Mouse (Mus musculus) embryonic facial prominence, embryonic 13.5 days (tissue): ENCODE data around the gene Ntn4. TPM values are rescaled to one million over a fixed set of nuclear protein-coding genes. Genes with fewer than 3 reads are reported as not detected.

Experiments
- ATAC-seq: fragments of 200-750 bp; cut with Nextera tagmentation; 2 replicates; pipeline ENCODE4 v1.8.0; 2017; ENCODE audit warnings: low read depth; ENCODE audit not compliant: insufficient number of reproducible peaks, insufficient read depth, low FRiP score, low TSS enrichment
- H3K27ac ChIP-seq: fragments of 300-500 bp; sonication (generic); 2 replicates; pipeline ENCODE4 v1.5.1; 2015; ENCODE audit warnings: moderate library complexity, mild to moderate bottlenecking, inconsistent platforms
- H3K27me3 ChIP-seq: fragments of 300-500 bp; sonication (generic); 2 replicates; pipeline ENCODE4 v1.6.1; 2015; ENCODE audit warnings: mild to moderate bottlenecking, inconsistent platforms
- H3K36me3 ChIP-seq: fragments of 300-500 bp; sonication (generic); 2 replicates; pipeline ENCODE4 v1.6.1; 2015; ENCODE audit warnings: mild to moderate bottlenecking, inconsistent platforms
- H3K4me1 ChIP-seq: fragments of 300-500 bp; sonication (generic); 2 replicates; pipeline ENCODE4 v1.6.1; 2015; ENCODE audit warnings: inconsistent platforms
- H3K4me2 ChIP-seq: fragments of 300-500 bp; sonication (generic); 2 replicates; pipeline ENCODE4 v1.6.1; 2015; ENCODE audit warnings: moderate library complexity, mild to moderate bottlenecking, inconsistent platforms
- H3K4me3 ChIP-seq: fragments of 300-500 bp; sonication (generic); 2 replicates; pipeline ENCODE4 v1.5.1; 2015; ENCODE audit warnings: mild to moderate bottlenecking, inconsistent platforms
- H3K9ac ChIP-seq: fragments of 300-500 bp; sonication (generic); 2 replicates; pipeline ENCODE4 v1.6.1; 2015; ENCODE audit warnings: mild to moderate bottlenecking, inconsistent platforms
- H3K9me3 ChIP-seq: fragments of 300-500 bp; sonication (generic); 2 replicates; pipeline ENCODE4 v1.6.1; 2016; ENCODE audit warnings: inconsistent platforms
- WGBS: fragments of 180-500 bp; shearing (Covaris S2); methylation state at CpG from one replicate; pipeline ENCODE4 v1.1.7; 2015; ENCODE audit warnings: mixed read lengths; 5-methylcytosine and 5-hydroxymethylcytosine counted together
- polyA plus RNA-seq: library from polyadenylated mRNA; unstranded; fragments of >200 nt; fragmentation: Nextera tagmentation; extraction: Ambion mirVana; gene quantifications from 2 replicates; pipeline ENCODE4 v1.2.1, GENCODE M21; 2015

Ntn4 gene
- polyA plus RNA-seq, 1 experiment from 2014 or later = 0.87 TPM

DNA sequence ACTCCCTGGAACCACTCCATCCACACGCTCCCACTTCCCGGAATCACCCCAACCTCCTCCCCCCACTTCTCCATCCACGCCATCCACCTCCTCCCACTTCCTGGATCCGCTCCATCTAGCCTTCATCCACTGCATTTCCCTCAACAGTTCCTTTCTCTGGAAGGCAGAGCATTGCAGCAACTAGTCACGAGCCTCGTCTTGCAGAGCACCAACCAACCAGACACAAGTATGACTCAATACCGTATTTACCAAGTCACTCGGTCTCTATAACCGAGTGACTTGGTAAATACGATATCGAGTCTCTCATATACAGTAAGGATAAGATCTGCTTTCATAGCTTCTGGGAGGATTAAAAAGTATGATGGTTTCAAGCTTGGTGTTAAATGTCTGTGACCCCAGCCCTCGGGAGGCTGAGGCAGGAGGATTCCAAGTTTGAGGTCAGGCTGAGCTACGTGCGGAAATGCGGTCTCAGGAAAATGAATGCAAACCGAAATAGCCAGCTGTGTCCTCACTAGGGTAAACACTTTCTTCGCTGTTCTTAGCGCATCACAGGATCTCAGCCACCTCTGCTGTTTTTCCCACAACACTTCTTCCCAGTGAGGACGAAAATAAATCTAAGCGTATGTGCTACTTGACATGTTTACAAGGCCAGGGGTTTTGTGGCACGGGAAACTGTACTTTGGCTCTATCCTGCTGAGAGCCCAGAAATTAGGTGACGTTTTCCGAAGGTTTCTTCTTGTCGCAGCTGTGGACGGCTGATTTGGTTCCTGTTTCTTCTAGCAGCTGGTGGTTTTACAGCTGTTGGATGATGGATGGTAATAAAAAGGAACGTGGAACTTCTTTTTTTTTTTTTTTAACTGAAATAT lies 48.1 kb downstream of the Ntn4 start:
- Histone ChIP-seq H3K9ac (no peak overlapping the region), H3K36me3 (no peaks in the 10 kb centered on the region), H3K27me3 (no peaks in the 10 kb centered on the region), H3K4me2 (no peak overlapping the region), H3K4me3 (no peak overlapping the region), H3K27ac (peak overlapping the region; percentile 4; the same call in 1 of the 2 replicates), H3K4me1 (no peaks in the 10 kb centered on the region), H3K9me3 (no peaks in the 10 kb centered on the region)
- ATAC-seq = no peak
- 78% methylated on average over 26 of the region's 26 CpGs for WGBS

DNA sequence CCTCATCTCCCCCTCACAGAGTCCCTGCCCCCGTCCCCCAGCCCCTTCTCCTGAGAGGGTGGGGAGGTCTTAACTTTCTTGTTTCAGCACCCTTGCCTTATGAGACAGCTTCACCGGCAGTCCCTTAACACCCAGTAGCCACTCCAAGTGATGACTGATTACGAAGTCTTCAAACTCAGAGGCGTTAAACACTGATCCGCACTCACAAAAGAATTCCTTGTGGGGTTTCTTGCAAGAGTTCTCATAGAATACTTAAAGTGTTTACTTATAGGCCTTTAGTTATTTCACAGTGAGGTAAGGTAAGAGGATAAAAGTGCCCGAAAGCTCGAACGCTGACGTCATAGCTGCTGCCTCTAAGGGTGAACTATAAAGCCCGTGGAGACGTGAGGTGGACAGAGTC lies 50.9 kb downstream of the Ntn4 start:
- no peaks in the 10 kb centered on the region for H3K27me3 ChIP-seq
- H3K27ac ChIP-seq = no peak overlapping the region
- no peak overlapping the region for H3K9ac ChIP-seq
- H3K36me3 ChIP-seq = no peaks in the 10 kb centered on the region
- H3K9me3 ChIP-seq = no peaks in the 10 kb centered on the region
- no peak overlapping the region for H3K4me3 ChIP-seq
- 73% methylated on average over 11 of the region's 11 CpGs for WGBS
- no peak for ATAC-seq
- no peaks in the 10 kb centered on the region for H3K4me1 ChIP-seq
- no peak overlapping the region for H3K4me2 ChIP-seq

DNA sequence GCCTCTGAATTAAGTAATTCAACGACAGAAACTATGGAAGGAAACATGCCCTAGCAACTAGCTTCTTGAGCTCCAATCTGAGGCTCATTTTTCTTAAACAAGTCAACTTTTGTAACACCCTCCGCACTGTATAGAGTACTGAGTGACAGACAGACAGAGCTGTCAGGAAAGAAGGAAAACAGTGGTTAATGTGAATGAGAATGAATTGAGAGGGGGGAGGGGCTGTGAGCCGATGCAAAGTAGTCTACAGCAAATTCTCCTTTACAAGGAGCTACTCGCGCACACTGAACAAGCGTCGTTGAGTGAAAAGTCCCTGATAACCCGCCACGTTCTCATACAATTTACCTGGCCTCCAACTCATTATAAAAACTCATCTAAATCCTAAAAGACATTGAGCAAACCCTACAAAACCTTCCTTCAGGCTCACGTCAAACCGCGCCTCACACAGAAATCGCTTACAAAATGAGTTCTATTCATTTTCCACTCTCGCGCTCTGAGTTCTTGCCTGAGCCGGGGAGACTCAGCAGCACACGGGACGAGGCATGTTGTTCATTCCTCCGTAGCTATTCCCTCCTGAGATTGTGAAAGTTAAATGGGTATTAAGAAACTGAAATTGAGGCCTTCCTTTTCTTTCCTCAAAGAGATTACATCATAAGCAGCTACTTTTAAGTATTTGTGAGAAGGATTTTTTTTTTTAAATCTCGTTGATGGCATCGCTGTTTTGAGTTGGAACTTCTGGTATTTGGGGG lies 54.7 kb downstream of the Ntn4 start:
- ATAC-seq = no peak
- H3K9ac ChIP-seq = no peak overlapping the region
- H3K36me3 ChIP-seq = no peaks in the 10 kb centered on the region
- H3K4me3 ChIP-seq = no peak overlapping the region
- H3K9me3 ChIP-seq = no peaks in the 10 kb centered on the region
- no peak overlapping the region; the same call in 1 of the 2 replicates for H3K27ac ChIP-seq
- WGBS = 52% methylated on average over 21 of the region's 21 CpGs
- no peaks in the 10 kb centered on the region for H3K27me3 ChIP-seq
- no peaks in the 10 kb centered on the region for H3K4me1 ChIP-seq
- H3K4me2 ChIP-seq = no peak overlapping the region

DNA sequence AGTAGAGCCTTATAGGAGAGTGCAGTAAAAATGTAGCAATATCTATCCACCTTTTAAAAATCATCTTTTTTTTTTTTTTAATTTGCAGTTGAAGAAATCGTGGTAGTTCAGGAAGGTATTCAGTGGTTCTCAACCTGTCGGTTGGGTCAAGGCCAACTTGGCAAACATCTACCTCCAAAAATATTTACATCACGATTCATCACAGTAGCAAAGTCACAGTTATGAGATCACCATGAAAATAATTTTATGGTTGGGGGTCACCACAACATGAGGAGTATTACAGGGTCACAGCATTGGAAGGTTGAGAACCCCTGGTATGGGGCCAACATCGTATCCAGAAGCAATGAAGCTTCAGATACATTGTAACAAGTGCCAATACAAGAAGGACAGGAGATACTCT lies 55.5 kb downstream of the Ntn4 start:
- ATAC-seq = no peak
- Histone ChIP-seq H3K9ac (no peak overlapping the region), H3K36me3 (no peaks in the 10 kb centered on the region), H3K4me2 (no peak overlapping the region), H3K27me3 (no peaks in the 10 kb centered on the region), H3K4me1 (no peaks in the 10 kb centered on the region), H3K27ac (no peak overlapping the region), H3K9me3 (no peaks in the 10 kb centered on the region), H3K4me3 (no peak overlapping the region)
- 90% methylated on average over 4 of the region's 4 CpGs for WGBS

DNA sequence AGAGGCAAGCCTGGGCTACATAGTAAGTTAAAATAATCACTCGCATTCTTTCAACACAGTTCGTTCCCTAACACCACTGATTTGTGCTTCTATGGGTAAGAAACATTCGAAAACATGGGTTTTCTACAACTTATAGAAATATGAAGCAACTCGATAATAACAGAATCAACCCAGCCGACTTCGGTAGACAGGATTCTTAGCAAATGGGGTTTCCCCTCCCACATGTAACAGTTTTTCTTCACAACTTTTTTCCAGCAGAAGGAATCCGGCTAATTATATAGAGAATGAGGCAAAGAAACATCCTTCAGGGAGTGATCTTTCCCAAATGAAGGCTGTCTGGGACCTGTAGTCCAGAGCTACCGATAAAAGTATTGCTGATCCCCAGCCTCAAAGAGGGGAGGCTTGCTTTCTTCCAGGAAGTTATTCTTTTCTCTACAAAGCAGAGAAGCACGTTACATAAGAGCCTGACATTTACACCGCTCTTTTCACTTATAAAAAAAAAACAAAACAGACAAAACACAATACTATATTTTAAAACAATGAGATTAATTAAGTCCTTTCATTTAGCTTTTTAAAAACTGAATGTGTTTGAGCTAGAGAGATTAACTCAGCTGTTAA lies 57.5 kb downstream of the Ntn4 start:
- Histone ChIP-seq H3K4me2 (no peak overlapping the region), H3K9me3 (no peaks in the 10 kb centered on the region), H3K4me1 (no peaks in the 10 kb centered on the region), H3K27ac (no peak overlapping the region), H3K27me3 (no peaks in the 10 kb centered on the region), H3K9ac (no peak overlapping the region), H3K36me3 (no peaks in the 10 kb centered on the region), H3K4me3 (no peak overlapping the region)
- 86% methylated on average over 10 of the region's 10 CpGs for WGBS
- ATAC-seq = no peak

DNA sequence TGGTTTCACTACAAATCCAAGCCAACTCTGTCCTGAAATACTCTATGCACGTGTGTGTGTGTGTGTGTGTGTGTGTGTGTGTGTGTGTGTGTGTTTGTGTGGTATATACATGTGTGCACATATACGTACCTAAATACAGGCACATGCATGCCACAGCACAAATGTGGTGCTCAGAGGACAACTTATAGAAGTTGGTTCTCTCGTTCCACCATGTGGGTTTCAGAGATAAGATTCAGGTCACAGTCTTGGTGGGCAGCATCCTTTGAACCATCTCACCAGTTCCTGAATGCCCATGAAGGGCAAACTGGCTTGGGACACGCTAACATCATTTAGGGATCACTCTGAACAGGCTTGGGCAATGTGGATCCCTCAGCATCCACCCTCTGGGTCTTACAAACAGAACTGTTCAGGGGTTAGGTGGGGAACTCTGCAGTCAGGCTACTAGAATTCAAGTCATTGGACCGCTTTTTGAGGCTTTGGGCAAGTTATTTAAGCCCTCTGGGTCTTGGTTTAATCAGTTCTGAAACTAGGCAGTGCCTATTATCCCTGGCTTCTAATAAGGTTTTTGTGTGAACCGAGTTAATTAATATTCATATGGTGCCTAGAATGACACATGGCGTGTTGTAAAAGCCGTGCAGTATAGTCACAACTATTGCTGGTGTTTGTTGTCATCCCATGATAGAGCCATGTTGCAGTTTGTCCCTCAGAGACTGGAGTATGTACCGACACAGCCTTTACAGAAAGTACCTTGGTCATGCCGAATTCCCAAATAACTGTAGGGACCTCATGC lies 59.4 kb downstream of the Ntn4 start:
- H3K9me3 ChIP-seq = no peaks in the 10 kb centered on the region
- ATAC-seq = no peak
- WGBS = 86% methylated on average over 10 of the region's 10 CpGs
- no peaks in the 10 kb centered on the region for H3K36me3 ChIP-seq
- no peaks in the 10 kb centered on the region for H3K27me3 ChIP-seq
- no peak overlapping the region for H3K27ac ChIP-seq
- H3K4me1 ChIP-seq = no peaks in the 10 kb centered on the region
- H3K4me2 ChIP-seq = no peak overlapping the region
- no peak overlapping the region for H3K4me3 ChIP-seq
- H3K9ac ChIP-seq = no peak overlapping the region

DNA sequence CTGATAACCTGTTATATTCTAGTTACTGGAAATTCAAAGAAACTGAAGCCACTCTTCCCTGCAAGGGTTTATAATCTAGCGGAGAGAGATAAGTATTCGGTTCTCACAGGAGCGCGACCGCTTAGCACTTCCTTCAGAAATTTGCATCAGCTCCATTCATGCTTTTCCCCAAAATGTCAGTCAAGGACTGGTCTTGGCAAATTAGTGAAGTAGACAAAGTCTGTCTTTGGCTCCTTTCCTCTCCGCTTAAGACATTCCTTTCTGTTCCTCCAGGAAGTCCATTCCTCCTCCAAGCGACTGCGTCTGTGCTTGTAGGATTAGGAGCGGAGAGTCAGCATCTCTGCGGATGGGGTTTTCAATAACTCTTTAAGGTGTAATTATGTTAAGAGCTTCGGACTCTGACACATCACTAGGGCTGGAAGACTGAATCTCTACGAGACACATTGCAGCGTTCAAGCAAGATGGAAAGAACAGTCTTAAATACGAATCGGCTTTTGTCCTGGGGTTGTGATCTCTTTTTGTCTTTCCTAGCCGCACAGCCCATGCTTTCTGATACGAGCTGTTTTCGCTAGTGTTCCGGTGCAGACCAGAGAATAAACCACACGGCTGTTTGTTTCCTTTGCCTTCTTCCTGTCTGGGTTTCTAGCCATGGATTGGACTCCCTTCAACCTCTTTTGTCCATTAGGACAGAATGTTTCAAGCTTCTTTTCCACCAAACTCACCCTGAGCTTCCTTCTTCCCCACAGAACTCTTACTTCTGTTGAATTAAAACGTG lies 60.3 kb downstream of the Ntn4 start:
- WGBS = 80% methylated on average over 21 of the region's 21 CpGs
- H3K4me3 ChIP-seq = no peak overlapping the region
- no peaks in the 10 kb centered on the region for H3K27me3 ChIP-seq
- ATAC-seq = no peak
- H3K9ac ChIP-seq = no peak overlapping the region
- no peak overlapping the region for H3K4me2 ChIP-seq
- no peak overlapping the region for H3K27ac ChIP-seq
- no peaks in the 10 kb centered on the region for H3K9me3 ChIP-seq
- no peaks in the 10 kb centered on the region for H3K4me1 ChIP-seq
- H3K36me3 ChIP-seq = no peaks in the 10 kb centered on the region

DNA sequence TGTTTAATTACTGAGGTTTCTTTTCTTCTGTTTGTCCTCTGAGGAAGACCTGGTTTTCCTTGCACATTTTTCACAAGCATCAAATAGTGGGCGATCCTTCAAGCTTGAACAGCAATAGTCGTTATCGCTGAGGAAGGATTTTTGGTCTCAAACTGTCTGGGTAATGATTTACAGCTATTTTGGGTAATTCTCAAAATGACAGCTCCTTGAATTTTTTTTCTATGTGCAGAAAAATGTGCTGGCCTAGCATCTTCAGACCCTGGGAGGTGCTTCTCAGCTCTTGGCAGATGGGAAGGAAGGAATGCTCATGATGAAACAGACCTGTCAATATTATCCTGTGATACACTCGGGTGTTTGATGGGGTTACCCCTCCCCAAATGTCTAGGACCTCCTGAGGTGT lies 63.5 kb downstream of the Ntn4 start:
- Histone ChIP-seq H3K4me3 (no peak overlapping the region), H3K9ac (no peak overlapping the region), H3K27me3 (no peaks in the 10 kb centered on the region), H3K4me1 (0 out of 2 replicates have a peak, but pooled peaks cover 3% of the 10 kb centered on the region), H3K4me2 (no peak overlapping the region), H3K9me3 (no peaks in the 10 kb centered on the region), H3K27ac (no peak overlapping the region), H3K36me3 (no peaks in the 10 kb centered on the region)
- WGBS = 81% methylated on average over 4 of the region's 4 CpGs
- no peak for ATAC-seq

DNA sequence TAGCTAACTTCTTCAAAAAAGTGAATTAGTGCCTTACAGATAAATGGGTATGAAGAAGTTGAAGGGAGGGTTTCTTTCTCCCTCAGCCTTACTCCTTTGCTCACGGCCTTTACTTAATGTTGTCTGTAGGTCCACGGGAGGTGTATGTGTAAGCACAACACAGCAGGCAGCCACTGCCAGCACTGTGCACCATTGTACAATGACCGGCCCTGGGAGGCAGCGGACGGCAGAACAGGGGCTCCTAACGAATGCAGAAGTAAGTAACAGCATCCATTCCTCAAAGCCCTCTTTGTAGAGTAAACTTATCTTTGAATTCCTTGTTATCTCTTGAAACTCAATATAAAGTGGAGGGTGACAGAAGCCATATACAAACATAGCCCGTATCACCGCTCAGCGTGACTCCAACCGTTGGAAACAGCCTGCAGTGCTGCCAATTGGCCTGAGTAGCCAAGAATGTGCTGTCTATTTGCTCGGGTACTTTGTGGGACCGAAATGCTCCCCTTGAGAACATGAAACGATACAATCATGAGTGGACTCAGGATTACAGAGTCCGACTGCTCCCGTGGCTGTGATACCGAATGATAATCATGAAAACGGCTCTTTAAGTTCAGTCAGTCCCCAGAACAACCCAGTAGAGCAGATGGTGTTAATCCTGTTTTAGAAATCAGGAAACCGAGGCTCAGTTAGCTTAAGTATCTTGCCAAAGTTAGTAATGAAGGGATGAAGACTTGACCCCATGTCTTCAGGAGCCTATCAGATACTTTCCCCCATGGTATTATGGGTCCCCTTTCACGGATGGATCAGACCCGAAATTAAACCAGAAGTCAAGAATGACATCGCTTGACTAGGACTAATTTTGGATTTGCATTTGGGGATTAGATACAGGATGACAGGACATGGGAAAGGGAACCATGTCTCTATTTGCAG lies 66.9 kb downstream of the Ntn4 start:
- Histone ChIP-seq H3K9me3 (no peaks in the 10 kb centered on the region), H3K4me1 (0 out of 2 replicates have a peak, but pooled peaks cover 3% of the 10 kb centered on the region), H3K4me3 (no peak overlapping the region), H3K27me3 (no peaks in the 10 kb centered on the region), H3K27ac (0 out of 2 replicates have a peak overlapping the region, but pooled peaks have one; percentile 11), H3K4me2 (no peak overlapping the region), H3K9ac (no peak overlapping the region), H3K36me3 (peaks cover 13% of the 10 kb centered on the region)
- no peak for ATAC-seq
- WGBS = 70% methylated on average over 21 of the region's 21 CpGs

DNA sequence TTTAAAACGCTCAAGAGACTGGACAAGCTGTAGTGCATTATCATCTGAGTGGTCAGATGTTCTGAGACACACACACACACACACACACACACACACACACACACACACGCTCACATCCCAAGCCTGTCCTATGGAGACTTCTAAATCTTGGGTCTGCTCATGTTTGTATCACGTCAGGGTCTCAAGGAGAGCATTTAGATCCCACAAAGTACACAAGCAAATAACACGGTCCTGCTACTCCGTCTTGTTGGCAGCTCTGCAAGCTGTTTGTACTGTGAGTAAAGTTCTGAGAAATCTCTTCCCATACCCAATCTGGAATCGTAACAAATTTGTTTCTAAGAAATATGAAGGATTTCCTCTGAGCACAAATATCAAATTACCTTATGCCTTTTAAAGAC lies 67.6 kb downstream of the Ntn4 start:
- no peak overlapping the region for H3K9ac ChIP-seq
- WGBS = 56% methylated on average over 6 of the region's 6 CpGs
- H3K27ac ChIP-seq = 0 out of 2 replicates have a peak overlapping the region, but pooled peaks have one; percentile 11

More for the DNA sequence above, 67.6 kb downstream of the Ntn4 start:
- Histone ChIP-seq H3K4me1 (0 out of 2 replicates have a peak, but pooled peaks cover 3% of the 10 kb centered on the region), H3K9me3 (no peaks in the 10 kb centered on the region), H3K4me3 (no peak overlapping the region), H3K27me3 (no peaks in the 10 kb centered on the region), H3K36me3 (peaks cover 13% of the 10 kb centered on the region), H3K4me2 (no peak overlapping the region)
- no peak for ATAC-seq
